Comparison of ENCODE assay signal across 8 mouse cellular contexts in genomic region chr17:24163176-24163962, GRCm38 (mm10). TPM values are rescaled to one million over a fixed set of nuclear protein-coding genes. Genes with fewer than 3 reads are reported as not detected.
DNase-seq lines count a peak whose midpoint lies in the region; ATAC-seq and TF ChIP-seq lines count a peak whose summit lies in the region.

Gene Amdhd2 (minus strand): TSS chr17:24163766.

- 2% methylated on average over 47 of the region's 47 CpGs for WGBS in hindbrain, embryonic 10.5 days
- WGBS in lung, postnatal 0 days: under 1% methylated on average over 47 of the region's 47 CpGs

- H3K4me3 ChIP-seq in hindbrain, embryonic 10.5 days: peak within 1 kb of the TSS; percentile 92
- H3K4me3 ChIP-seq in lung, postnatal 0 days (ENCODE audit: low read depth, low read length): peak within 1 kb of the TSS; percentile 62

- no peak for TF ChIP-seq CTCF in lung, postnatal 0 days (IDR thresholded peaks at IDR 0.05)

- peak within 1 kb of the TSS; percentile 88 for H3K4me2 ChIP-seq in lung, postnatal 0 days (replicated peaks; ENCODE audit: low read depth, low read length)

- peak; percentile 97 for DNase-seq in MN1 (ENCODE audit: low spot score)
- peak; percentile 94 for DNase-seq in cerebellum, adult 9-10 months
- DNase-seq in hindbrain, embryonic 10.5 days (ENCODE audit: low spot score): peak; percentile 98
- DNase-seq in layer of hippocampus, adult 9-11 months: peak; percentile 98
- DNase-seq in lung, postnatal 0 days (ENCODE audit: low spot score): peak; percentile 97
- DNase-seq in ovary, postnatal 14 days (ENCODE audit: low spot score): peak; percentile 96
- peak; percentile 95 for DNase-seq in thymus, postnatal 14 days

- TF ChIP-seq EP300 in lung, postnatal 0 days (IDR thresholded peaks at IDR 0.05): no peak

- no peaks in the 10 kb centered on the region for H3K9me3 ChIP-seq in hindbrain, embryonic 10.5 days
- no peaks in the 10 kb centered on the region for H3K9me3 ChIP-seq in lung, postnatal 0 days (ENCODE audit: low read length)

- H3K9ac ChIP-seq in lung, postnatal 0 days (replicated peaks; ENCODE audit: low read depth): peak within 1 kb of the TSS; percentile 58

- H3K4me1 ChIP-seq in hindbrain, embryonic 10.5 days (replicated peaks): peaks cover 31% of the 10 kb centered on the region
- peaks cover 17% of the 10 kb centered on the region; the same call in 1 of the 2 replicates for H3K4me1 ChIP-seq in lung, postnatal 0 days (ENCODE audit: insufficient read depth, low read depth, low read length)

- H3K36me3 ChIP-seq in hindbrain, embryonic 10.5 days: peaks cover 34% of the 10 kb centered on the region
- H3K36me3 ChIP-seq in lung, postnatal 0 days (ENCODE audit: insufficient read depth, low read length): no peaks in the 10 kb centered on the region

- H3K27me3 ChIP-seq in hindbrain, embryonic 10.5 days (ENCODE audit: insufficient read depth, poor library complexity, severe bottlenecking): no peaks in the 10 kb centered on the region
- no peaks in the 10 kb centered on the region for H3K27me3 ChIP-seq in lung, postnatal 0 days (replicated peaks; ENCODE audit: insufficient read depth, low read length)

- H3K27ac ChIP-seq in hindbrain, embryonic 10.5 days: peak within 1 kb of the TSS; percentile 90
- peak within 1 kb of the TSS; percentile 79 for H3K27ac ChIP-seq in lung, postnatal 0 days (ENCODE audit: low read length)

- ATAC-seq in frontal cortex, adult (ENCODE audit: low TSS enrichment): peak; percentile 81
- peak; percentile 91 for ATAC-seq in lung, postnatal 0 days

RNA-seq across cellular contexts. Expression of gene Amdhd2, which starts in this region (rescaled TPM):
- 42.9 and 50.0 TPM in 2 replicates for polyA plus RNA-seq in hindbrain, embryonic 10.5 days (2016; fragmentation: Nextera tagmentation; extraction: Ambion mirVana)
- 44.1 and 44.2 TPM in 2 replicates for polyA plus RNA-seq in lung, postnatal 0 days (2015; fragmentation: Nextera tagmentation; extraction: Ambion mirVana)

Comparison
In these comparisons a context has a peak if more than half of its experiments do, and no peak if none do; other contexts are left out.
1. Peak in every context shown above with its lines: DNase-seq, ATAC-seq, H3K4me3 ChIP-seq and H3K27ac ChIP-seq.